Mouse (Mus musculus) stomach, postnatal 0 days (tissue): Measurements from ENCODE around the gene Zbtb42. TPM values are rescaled to one million over a fixed set of nuclear protein-coding genes. Genes with fewer than 3 reads are reported as not detected.

ENCODE experiments used
- ATAC-seq: fragments of 200-750 bp; cut with Nextera tagmentation; 2 replicates; pipeline ENCODE4 v1.8.0; 2017; ENCODE audit not compliant: low FRiP score, low TSS enrichment
- DNase-seq: peaks from one replicate; pipeline ENCODE4 v3.0.0-alpha.2; 2016; ENCODE audit warnings: low spot score
- H3K27ac ChIP-seq: fragments of 300-500 bp; sonication (generic); replicated peaks from 2 replicates; pipeline ENCODE4 v1.5.1; 2014; ENCODE audit warnings: mild to moderate bottlenecking, control low read depth
- H3K27me3 ChIP-seq: fragments of 300-500 bp; sonication (generic); 2 replicates; pipeline ENCODE4 v1.6.1; 2014; ENCODE audit warnings: low read length; ENCODE audit not compliant: control insufficient read depth, insufficient read depth
- H3K36me3 ChIP-seq: fragments of 300-500 bp; sonication (generic); 2 replicates; pipeline ENCODE4 v1.6.1; 2014; ENCODE audit warnings: low read length, mixed read lengths; ENCODE audit not compliant: control insufficient read depth, insufficient read depth
- H3K4me1 ChIP-seq: fragments of 300-500 bp; sonication (generic); replicated peaks from 2 replicates; pipeline ENCODE4 v1.6.1; 2014; ENCODE audit warnings: antibody characterized with exemption; ENCODE audit not compliant: control insufficient read depth, insufficient read depth
- H3K4me2 ChIP-seq: fragments of 300-500 bp; sonication (generic); replicated peaks from 2 replicates; pipeline ENCODE4 v1.6.1; 2014; ENCODE audit warnings: low read depth, mild to moderate bottlenecking, control low read depth, moderate library complexity
- H3K4me3 ChIP-seq: fragments of 300-500 bp; sonication (generic); 2 replicates; pipeline ENCODE4 v1.5.1; 2014; ENCODE audit warnings: low read depth, low read length, control low read depth
- H3K9ac ChIP-seq: fragments of 300-500 bp; sonication (generic); 2 replicates; pipeline ENCODE4 v1.6.1; 2014; ENCODE audit warnings: mild to moderate bottlenecking, low read length, control low read depth, mixed read lengths
- H3K9me3 ChIP-seq: fragments of 300-500 bp; sonication (generic); 2 replicates; pipeline ENCODE4 v1.6.1; 2016; ENCODE audit warnings: low read length; ENCODE audit not compliant: control insufficient read depth
- CTCF ChIP-seq: IDR thresholded peaks from 2 replicates; pipeline ENCODE4 v1.5.1; 2016; ENCODE audit warnings: antibody characterized with exemption, low read depth, mild to moderate bottlenecking, moderate library complexity
- EP300 ChIP-seq: optimal IDR thresholded peaks from 2 replicates; pipeline ENCODE3; 2016; ENCODE audit warnings: antibody characterized with exemption
- WGBS: fragments of 180-500 bp; shearing (Covaris S2); extraction: QIAGEN DNeasy Blood & Tissue Kit; methylation state at CpG from one replicate; pipeline ENCODE4 v1.1.7; 2014; 5-methylcytosine and 5-hydroxymethylcytosine counted together
- polyA plus RNA-seq: library from polyadenylated mRNA; unstranded; fragments of >200 nt; fragmentation: Nextera tagmentation; extraction: Ambion mirVana; gene quantifications from 2 replicates; pipeline ENCODE4 v1.2.1, GENCODE M21; 2015

Gene Zbtb42
- polyA plus RNA-seq, 1 experiment from 2014 or later: 12.1 TPM

GRCm38 (mm10) chr12:112667619-112668297 is 10.9 kb upstream of the Zbtb42 start:
- H3K4me1 ChIP-seq: peaks cover 28% of the 10 kb centered on the region
- ATAC-seq: no peak
- DNase-seq: no peak
- H3K4me2 ChIP-seq: no peak overlapping the region; the same call in 1 of the 2 replicates
- TF ChIP-seq CTCF (no peak), EP300 (no peak)
- H3K9ac ChIP-seq: peak overlapping the region; percentile 14; the same call in 1 of the 2 replicates
- no peak overlapping the region for H3K4me3 ChIP-seq
- H3K9me3 ChIP-seq: no peaks in the 10 kb centered on the region
- WGBS: 59% methylated on average over 10 of the region's 10 CpGs
- H3K27ac ChIP-seq: peak overlapping the region; percentile 61; the same call in 1 of the 2 replicates
- peaks cover 22% of the 10 kb centered on the region for H3K36me3 ChIP-seq
- no peaks in the 10 kb centered on the region for H3K27me3 ChIP-seq

GRCm38 (mm10) chr12:112670718-112671393 is 7.8 kb upstream of the Zbtb42 start:
- Histone ChIP-seq H3K4me3 (no peak overlapping the region), H3K4me1 (peaks cover 17% of the 10 kb centered on the region), H3K9me3 (no peaks in the 10 kb centered on the region), H3K9ac (peak overlapping the region; percentile 50), H3K36me3 (peaks cover 18% of the 10 kb centered on the region), H3K27ac (peak overlapping the region; percentile 69), H3K27me3 (no peaks in the 10 kb centered on the region), H3K4me2 (peak overlapping the region; percentile 80)
- WGBS: 21% methylated on average over 9 of the region's 9 CpGs
- peak; percentile 74 for DNase-seq
- TF ChIP-seq CTCF: no peak
- no peak for TF ChIP-seq EP300
- 0 out of 2 replicates have a peak, but pooled peaks have one; percentile 4 for ATAC-seq

- Histone ChIP-seq H3K36me3 (peaks cover 17% of the 10 kb centered on the region), H3K4me2 (peak overlapping the region; percentile 80), H3K4me3 (peak overlapping the region; percentile 96), H3K4me1 (peaks cover 16% of the 10 kb centered on the region), H3K9me3 (no peaks in the 10 kb centered on the region), H3K27me3 (no peaks in the 10 kb centered on the region), H3K27ac (peak overlapping the region; percentile 99), H3K9ac (peak overlapping the region; percentile 50)
- 60% methylated on average over 7 of the region's 7 CpGs for WGBS
- DNase-seq (peak; percentile 71), ATAC-seq (peak; percentile 21; the same call in 1 of the 2 replicates)
- TF ChIP-seq EP300: no peak
- TF ChIP-seq CTCF: peak; percentile 60
These were observed 6.7 kb upstream of the Zbtb42 start for GRCm38 (mm10) chr12:112671891-112672290.

- no peaks in the 10 kb centered on the region for H3K9me3 ChIP-seq
- peak overlapping the region; percentile 99 for H3K9ac ChIP-seq
- peak overlapping the region; percentile 96 for H3K4me3 ChIP-seq
- peak overlapping the region; percentile 99 for H3K27ac ChIP-seq
- TF ChIP-seq CTCF: peak; percentile 32
- TF ChIP-seq EP300: no peak
- ATAC-seq (peak; percentile 9; the same call in 1 of the 2 replicates), DNase-seq (peak; percentile 57)
- peaks cover 15% of the 10 kb centered on the region for H3K36me3 ChIP-seq
- H3K4me2 ChIP-seq: peak overlapping the region; percentile 80
- H3K4me1 ChIP-seq: peaks cover 17% of the 10 kb centered on the region
- 2% methylated on average over 21 of the region's 21 CpGs for WGBS
- no peaks in the 10 kb centered on the region for H3K27me3 ChIP-seq
These were observed 5.7 kb upstream of the Zbtb42 start for GRCm38 (mm10) chr12:112672744-112673575.

GRCm38 (mm10) chr12:112673576-112674091 is 5.0 kb upstream of the Zbtb42 start:
- Histone ChIP-seq H3K27ac (peak overlapping the region; percentile 99), H3K4me3 (peak overlapping the region; percentile 96), H3K4me2 (peak overlapping the region; percentile 80), H3K9ac (peak overlapping the region; percentile 99), H3K27me3 (no peaks in the 10 kb centered on the region), H3K9me3 (no peaks in the 10 kb centered on the region), H3K4me1 (peaks cover 18% of the 10 kb centered on the region), H3K36me3 (peaks cover 11% of the 10 kb centered on the region; the same call in 1 of the 2 replicates)
- 0% methylated on average over 15 of the region's 68 CpGs for WGBS
- DNase-seq (peak; percentile 65), ATAC-seq (peak; percentile 11)
- 0 out of 2 replicates have a peak, but pooled peaks have one; percentile 3 for TF ChIP-seq CTCF
- TF ChIP-seq EP300: no peak
